Mouse (Mus musculus): ENCODE results near the gene Tcf21.

Tcf21 gene

GRCm38 (mm10) chr10:22815461-22816236, 4.3 kb downstream of the Tcf21 start:
- DNase-seq, result no peak

GRCm38 (mm10) chr10:22814771-22815170, 5.2 kb downstream of the Tcf21 start:
- no peak for DNase-seq

DNA sequence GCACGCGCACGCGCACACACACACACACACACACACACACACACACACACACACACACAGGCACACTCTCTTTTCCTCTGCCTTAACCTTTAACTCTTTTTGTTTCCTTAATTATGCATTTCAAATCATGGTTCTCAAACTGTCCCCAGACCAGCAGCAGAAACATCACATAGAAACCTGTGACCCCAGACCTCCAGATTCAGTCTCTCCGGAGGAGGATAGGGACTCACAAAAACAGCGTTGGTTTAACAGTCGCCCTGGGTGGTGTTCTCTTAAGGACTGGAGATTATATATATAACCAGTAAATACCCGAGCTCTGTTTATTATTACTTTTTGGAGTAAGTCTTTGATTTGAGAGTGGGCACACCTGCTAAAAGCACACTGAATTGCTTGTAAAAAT, 5.7 kb downstream of the Tcf21 start:
- DNase-seq, result no peak

GRCm38 (mm10) chr10:22813317-22813960, 6.5 kb downstream of the Tcf21 start:
- no peak for DNase-seq

- no peak for DNase-seq
Observed at GRCm38 (mm10) chr10:22811921-22812320, 8.1 kb downstream of the Tcf21 start.

DNA sequence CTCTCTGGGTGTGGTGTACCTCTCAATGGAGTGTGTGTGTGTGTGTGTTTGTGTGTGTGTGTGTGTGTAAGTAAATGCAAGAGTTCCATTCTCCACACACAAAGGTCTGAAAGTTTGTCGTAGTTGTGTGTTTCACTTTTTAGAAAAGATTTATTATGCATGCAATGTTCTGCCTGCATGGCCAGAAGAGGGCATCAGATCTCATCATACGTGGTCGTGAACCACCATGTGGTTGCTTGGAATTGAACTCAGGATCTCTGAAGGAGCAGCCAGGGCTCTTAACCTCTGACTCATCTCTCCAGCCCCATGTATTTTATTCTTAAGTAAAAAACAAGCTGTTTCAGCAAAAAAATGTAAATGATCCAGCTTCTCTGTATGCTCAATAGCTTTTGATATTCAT, 37.3 kb downstream of the Tcf21 start:
- no peak for DNase-seq

DNA sequence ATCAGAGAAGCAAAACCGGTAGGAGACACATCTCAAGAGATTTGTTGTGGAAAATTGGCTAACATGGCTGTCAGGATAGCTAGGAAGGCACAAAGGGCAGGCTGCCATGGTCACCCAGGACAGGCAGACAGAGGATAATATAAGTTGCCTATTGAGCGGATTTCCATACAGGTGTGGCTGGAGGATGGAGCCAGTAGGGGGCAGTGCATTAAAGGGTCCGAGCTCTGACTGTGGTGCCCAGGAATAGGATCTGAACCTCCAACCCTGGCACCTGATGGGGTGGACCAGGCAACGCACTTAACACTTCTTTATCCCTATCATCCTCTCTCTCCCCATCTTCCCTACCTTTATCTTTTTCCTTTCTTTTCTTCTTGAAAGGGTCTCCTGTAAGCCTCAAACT, 38.5 kb downstream of the Tcf21 start:
- DNase-seq, result peak in 1 of 2 experiments; percentile 6

DNA sequence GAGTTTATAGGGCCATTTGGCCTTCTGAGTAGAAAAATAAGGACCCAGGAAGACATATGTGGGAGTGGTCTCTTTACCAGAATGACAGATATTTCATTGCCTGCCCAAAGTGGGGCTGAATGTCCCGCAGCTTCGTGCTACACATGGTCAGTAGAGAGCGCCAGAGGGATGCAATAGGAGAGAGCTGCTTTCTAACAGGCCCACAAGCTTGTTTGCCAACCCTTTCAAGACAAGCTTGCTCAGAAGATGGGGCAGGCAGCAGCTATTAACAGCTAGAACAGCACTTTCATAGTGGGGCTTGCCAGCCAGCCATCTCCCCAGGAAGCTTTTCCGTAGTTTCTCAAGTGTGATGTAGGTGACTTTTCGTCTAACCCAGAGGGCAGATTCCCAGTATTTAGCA, 42.0 kb downstream of the Tcf21 start:
- DNase-seq, result no peak

DNA sequence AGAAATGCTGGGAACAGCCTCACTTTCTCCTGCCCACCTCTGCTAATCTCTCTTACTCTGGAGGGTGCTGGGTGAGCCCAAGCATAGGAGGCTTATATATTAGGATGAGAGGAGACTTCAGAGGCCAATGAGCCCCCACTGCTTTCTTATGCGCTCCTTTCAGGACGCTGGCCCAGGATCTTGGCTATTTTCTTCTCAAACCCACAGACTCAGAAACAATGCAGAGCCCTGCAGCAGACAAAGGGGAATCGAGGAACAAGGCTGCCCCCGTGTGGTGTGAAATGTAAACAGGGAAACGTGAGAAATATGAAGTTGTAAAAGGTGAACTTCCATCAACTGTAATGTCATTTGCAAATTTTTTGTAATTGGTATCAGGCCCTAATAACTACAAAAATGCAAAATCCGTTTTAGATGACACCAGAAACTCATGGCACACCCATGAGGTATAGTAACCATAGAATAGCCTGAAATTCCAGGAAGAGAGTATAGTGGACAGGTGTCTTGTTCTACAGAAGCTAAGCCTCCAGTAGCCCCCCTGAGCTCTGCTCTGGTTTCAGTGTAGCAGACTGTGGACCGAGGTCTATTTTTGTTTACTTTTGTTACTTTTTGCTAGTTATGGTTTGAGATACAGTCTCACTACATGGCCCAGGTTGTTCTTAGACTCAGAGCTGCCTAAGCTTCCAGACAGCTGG, 43.8 kb downstream of the Tcf21 start:
- DNase-seq, result peak in 1 of 2 experiments; percentile 19

GRCm38 (mm10) chr10:22775456-22775855, 44.5 kb downstream of the Tcf21 start:
- DNase-seq, result no peak

GRCm38 (mm10) chr10:22774626-22775025, 45.3 kb downstream of the Tcf21 start:
- DNase-seq, result no peak

All from B cell, adult 2 months (primary cell).